Mouse (Mus musculus) brain, embryonic 14.5 days (tissue): ENCODE measurements around the gene Astl.

Experiments used
- CTCF ChIP-seq: fragments of 200-500 bp; IDR thresholded peaks from 2 replicates; pipeline ENCODE4 v1.5.1; 2012; ENCODE audit warnings: inconsistent platforms, mild to moderate bottlenecking, moderate library complexity, borderline replicate concordance; ENCODE audit not compliant: insufficient read depth, insufficient read length; ENCODE audit errors: extremely low read depth
- POLR2A ChIP-seq: fragments of 200-500 bp; IDR thresholded peaks from 2 replicates; pipeline ENCODE4 v1.6.1; 2012; ENCODE audit warnings: mild to moderate bottlenecking, inconsistent platforms, borderline replicate concordance; ENCODE audit not compliant: poor library complexity, insufficient read depth, insufficient read length, severe bottlenecking; ENCODE audit errors: extremely low read depth

DNA sequence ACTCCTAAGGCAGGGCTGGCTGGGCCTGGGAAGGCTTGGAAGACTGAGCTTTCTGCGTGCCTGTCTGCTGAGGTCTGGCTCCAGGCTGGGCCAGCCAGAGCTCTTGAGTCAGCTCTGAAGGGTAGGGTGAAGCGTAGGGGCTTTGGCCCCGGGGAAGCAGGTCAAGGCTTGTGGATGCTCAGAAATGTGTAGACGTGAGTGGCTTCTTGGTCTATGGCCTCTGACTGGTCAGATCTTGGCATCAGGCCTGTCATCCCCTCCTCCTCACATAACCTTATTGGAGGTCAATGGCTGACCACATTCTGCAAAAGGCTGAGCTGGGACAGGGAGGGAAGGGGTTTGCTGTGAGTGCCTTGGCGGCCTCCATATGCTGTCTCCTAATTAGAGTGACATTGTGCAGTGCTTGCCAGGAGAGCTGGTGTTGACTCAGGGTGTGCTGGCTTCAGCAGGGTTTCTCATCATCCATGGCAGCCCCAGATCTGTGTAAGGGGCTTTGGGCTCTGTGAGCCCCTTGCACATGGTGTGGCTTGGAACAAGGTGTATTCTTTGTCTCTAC is 56.2 kb downstream of the Astl start:
- TF ChIP-seq CTCF (no peak), POLR2A (no peak)
